Mouse (Mus musculus): ENCODE measurements around the gene Cd274.

- TF ChIP-seq CTCF (IDR thresholded peaks at IDR 0.05) = no peak
- no peak for TF ChIP-seq EP300 (IDR thresholded peaks at IDR 0.05)
These were observed 26.2 kb upstream of the Cd274 start for GRCm38 (mm10) chr19:29341029-29341428.

Measured in lung, postnatal 0 days (tissue).